Mouse (Mus musculus) ovary, adult 18-20 months (tissue): Measurements from ENCODE around the gene Syn1.

ENCODE experiments used
- DNase-seq: peaks from one replicate; pipeline ENCODE4 v3.0.0; 2022; ENCODE audit warnings: low spot score, mixed read lengths

The Syn1 gene

DNA sequence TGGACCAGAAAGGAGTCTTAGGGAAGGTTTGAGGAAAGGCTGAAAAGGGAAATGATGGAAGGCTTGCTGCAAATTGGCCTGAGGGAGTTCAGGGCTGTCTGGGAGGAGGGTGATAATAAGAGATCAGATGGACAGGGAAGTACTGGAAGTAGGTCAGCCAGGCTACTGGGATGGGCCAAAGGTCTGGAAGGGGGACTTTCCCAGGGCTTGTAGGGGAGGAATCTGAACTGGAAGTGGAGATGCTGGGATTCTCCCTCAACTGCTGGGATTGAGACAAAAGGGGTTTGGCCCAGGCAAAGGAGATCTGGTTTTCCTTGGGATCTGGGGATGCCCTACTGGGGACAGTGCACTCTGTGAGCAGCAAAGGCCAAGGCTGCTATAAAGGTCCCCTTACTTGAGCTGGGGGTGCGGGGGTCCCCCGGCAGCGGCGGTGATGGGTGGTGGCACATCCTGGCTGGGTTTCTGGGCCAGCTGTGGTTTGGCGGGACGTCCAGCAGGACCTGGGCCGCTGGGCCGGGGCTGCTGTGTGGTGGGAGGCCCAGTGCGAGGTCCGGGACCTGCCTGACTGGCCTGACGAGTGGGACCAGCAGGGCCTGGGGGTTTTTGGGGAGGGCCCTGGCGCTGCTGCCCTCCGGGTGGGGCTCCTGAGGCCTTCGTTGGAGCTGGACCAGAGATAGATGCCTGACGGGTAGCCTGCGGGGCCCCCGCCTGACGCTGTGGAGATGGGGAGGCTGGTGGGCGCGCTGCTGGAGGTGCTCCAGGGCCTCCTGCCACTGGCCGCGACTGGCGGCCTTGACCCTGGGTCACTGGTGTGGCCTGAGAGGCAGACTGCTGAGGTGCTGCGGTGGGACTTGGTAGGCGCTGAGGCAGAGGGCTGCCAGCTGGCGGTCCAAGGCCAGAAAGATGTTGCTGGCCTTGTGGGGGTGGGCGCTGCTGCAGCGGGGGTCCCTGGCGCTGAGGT lies 58.4 kb downstream of the Syn1 start:
- DNase-seq: no peak

GRCm38 (mm10) chrX:20861453-20862104 lies 59.2 kb downstream of the Syn1 start:
- DNase-seq: no peak

- DNase-seq: no peak
These were observed 67.0 kb downstream of the Syn1 start for GRCm38 (mm10) chrX:20853794-20854193.

- peak; percentile 91 for DNase-seq
These were observed 72.4 kb downstream of the Syn1 start for GRCm38 (mm10) chrX:20848256-20848984.

GRCm38 (mm10) chrX:20847816-20848215 lies 73.0 kb downstream of the Syn1 start:
- DNase-seq: no peak

DNA sequence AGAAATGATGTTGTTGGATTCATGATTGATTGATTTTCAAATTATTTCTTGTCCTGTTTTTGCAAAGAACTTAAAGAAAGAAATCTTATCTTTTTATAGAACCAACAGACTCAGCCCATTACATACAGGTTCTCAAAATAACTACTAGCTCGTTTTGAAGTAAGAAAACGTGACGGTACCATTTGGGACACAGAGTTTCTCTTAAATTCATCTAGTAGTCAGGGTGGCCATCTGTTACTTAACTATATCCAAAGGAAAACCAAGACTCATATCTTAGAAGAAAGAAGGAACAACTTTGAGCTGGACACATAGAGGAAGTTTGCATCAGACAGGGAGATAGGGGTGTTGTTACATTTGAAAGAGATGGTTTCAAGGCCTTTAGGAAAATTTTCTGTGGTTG lies 73.6 kb downstream of the Syn1 start:
- no peak for DNase-seq

- DNase-seq: no peak
These were observed 91.9 kb downstream of the Syn1 start for GRCm38 (mm10) chrX:20828934-20829333.

DNA sequence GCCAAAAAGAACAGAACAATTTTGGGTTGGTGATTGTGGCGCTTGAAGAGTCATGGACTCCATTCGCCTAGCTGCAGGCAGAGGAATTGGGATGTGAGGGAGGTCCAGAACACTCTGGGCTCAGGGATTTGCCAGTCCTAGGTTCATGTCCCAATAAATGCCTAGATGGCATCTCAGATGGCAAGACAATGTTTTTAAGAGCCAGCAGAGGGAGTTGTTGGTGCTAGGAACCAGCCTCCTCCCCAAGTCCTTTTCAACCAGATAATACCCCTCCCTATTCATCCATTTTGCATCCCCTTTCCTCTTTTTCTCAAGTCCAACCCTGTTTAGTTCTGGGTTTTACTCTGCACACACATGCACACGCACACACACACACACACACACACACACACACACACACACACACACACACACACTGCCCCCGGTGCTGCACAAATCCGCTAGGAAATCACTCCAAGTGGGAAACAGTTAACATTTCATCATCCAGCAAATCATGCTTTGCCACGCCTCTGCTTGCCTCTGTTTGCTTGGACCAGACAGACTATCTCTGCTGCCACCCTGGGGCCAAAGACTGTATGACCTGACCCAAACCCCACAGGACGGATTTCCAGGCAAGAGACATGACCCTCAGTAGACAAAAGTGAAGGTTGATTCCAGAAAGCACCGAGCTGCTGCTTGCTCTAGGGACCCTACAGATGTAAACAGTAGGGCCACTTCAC lies 100.9 kb downstream of the Syn1 start:
- DNase-seq: peak; percentile 23

DNA sequence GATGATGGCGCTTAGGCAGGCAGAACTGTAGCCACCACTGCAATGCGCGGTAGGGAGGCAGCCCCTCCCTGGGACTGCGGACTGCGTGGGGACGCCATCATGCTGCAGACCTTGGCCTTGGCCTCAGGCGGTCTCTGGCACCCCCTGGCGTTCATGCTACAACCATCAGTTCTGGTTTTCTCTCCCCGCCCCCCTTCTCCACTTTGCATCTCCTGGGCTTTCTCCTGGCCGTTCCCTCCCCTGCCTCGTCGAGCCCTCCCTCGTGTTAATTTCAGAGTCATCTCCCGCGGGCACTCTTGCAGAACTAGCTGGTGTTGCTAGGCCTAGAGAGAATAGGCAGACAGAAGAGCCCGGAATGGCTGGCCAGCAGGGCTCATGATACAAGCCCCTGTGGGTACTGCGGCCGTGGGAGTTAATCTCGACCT lies 101.6 kb downstream of the Syn1 start:
- peak; percentile 65 for DNase-seq

GRCm38 (mm10) chrX:20816974-20817373 lies 103.8 kb downstream of the Syn1 start:
- no peak for DNase-seq
